Mouse (Mus musculus) adrenal gland, adult 8-10 months (tissue): ENCODE measurements around the gene Tmem200b. TPM values are rescaled to one million over a fixed set of nuclear protein-coding genes. Genes with fewer than 3 reads are reported as not detected.

Experiments
- DNase-seq: peaks from one replicate; pipeline ENCODE4 v3.0.0; 2022
- total RNA-seq, 4 experiments: library from RNA; stranded (reverse); gene quantifications; 2 replicates each; pipeline ENCODE4 v1.2.4; 2022

Tmem200b gene
- total RNA-seq: 10 to 100 TPM in 3 of 4 experiments, 1 to 10 TPM in 1; 9.0 to 11.7 (median 10.9) TPM

DNA sequence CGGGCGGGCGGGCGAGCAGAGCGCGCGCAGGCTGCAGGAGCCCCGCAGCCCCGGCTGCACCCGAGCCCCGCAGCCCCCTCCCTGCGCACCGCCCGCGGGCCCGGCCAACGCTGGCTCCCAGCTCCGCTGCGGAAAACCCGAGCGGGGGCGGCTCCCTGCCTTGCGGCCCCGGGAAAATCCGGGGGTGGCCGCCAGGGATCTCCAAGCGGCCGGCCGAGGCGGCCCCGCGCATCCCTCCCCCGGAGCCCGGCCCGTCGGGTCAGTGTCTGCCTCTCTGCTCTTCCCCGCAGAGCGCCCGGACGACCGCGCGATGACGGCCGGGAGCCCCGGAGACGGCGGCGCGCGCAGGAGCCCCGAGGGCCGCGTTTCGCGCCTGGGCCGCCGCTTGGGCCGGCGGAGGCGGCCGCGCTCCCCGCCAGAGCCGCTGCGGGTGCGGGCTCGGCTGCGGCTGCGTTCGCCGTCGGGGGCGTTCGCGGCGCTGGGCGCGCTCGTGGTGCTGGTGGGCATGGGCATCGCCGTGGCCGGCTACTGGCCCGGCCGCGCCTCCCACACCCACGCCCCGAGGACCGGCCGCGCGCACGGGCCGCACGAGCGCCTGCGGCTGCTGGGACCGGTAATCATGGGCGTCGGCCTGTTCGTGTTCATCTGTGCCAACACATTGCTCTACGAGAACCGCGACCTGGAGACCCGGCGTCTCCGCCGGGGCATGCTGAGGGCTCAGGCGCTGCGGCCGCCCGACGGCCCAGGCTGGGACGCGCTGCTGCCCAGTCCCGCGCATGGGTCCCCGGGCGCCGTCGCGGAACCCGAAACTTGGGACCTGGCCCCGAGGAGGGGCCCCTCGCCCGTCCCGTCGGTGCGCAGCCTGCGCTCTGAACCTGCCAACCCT is at the start of gene Tmem200b:
Tmem200b (plus strand) TSS at position 311 of the 886 bp plus-strand sequence.
- DNase-seq: no peak

- DNase-seq: no peak
Measured at GRCm38 (mm10) chr4:131872672-131873292, 48.8 kb upstream of the Tmem200b start.

- peak; percentile 90 for DNase-seq
Measured at GRCm38 (mm10) chr4:131873293-131874168, 48.0 kb upstream of the Tmem200b start, which contains the start of gene Srsf4. Srsf4 (plus strand) TSS chr4:131873617.

DNA sequence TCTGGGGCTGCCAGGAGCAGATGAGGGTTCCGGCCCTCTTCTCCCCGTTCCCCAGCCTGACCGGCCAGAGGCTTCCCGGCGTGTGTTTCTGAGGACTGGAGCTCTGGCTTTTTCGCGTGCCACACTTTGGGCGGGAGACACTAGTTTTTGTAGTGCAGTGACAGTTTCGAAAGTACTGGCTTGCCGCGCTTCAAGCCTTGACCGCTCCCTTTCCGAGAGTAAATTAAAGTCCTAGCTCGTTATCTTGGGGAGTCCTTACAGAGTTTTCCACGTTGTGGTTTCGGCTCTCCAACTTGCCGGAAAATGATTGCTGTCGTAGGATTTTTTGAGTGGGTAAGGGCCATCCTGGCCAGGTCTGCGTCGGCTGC is 47.4 kb upstream of the Tmem200b start:
- no peak for DNase-seq

DNA sequence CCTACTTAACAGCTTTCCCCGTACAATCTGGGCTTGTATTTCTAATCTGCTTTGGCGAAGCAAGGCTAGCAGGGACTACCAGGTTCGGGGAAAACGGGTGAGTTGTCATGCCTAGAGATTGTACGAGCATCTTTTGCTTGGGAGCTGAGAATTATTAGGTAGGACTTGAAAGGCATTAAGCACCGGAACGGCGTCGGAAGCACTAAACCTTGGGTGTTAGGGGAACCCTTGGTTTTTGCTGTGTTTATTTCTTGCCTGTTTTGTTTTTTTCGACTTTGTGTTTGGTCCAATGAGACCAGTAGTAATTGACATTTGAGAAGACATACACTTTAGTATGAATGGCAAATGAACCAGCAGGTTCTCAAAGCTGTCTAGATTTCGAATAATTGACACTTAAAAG is 47.0 kb upstream of the Tmem200b start:
- DNase-seq: no peak

DNA sequence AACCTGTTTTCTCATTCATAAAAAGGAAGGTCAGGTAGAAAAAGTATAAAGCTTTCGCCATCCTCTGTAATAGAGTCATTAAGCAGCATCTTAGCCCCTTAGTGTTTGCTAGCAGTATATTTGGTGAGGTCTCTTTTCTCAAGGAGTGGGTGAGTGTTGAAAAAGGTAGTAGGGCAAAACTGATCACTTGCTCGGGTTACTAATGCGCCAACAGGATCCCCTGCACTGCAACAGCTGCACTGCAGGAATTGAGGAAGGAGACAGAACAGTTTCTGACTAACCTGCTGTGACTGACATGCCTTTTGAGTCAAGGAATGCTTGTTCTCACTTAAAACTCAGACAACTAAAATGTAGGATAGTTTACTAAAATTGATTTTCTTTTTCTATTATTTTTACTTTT is 46.3 kb upstream of the Tmem200b start:
- no peak for DNase-seq

DNA sequence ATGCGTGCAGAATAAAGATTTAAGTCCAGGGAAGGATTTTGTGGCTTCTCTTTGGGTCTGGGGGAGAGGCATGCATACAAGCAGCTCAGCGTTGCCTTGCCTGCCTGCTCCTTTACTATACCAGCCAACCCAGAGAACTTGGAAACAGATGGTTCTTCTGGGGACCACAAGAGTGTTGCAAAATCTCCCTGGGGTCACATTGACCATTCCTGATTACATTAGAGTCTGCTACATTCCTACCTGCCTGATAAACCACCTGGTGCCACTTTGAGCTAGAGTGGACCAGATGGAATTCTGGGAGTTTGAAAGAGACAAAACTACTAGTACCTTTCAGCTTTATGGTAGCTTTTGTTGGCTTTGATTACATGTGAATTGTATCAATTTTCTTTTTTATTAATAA is 44.7 kb upstream of the Tmem200b start:
- DNase-seq: no peak

- DNase-seq: no peak
Measured at GRCm38 (mm10) chr4:131879692-131880091, 41.9 kb upstream of the Tmem200b start.

DNA sequence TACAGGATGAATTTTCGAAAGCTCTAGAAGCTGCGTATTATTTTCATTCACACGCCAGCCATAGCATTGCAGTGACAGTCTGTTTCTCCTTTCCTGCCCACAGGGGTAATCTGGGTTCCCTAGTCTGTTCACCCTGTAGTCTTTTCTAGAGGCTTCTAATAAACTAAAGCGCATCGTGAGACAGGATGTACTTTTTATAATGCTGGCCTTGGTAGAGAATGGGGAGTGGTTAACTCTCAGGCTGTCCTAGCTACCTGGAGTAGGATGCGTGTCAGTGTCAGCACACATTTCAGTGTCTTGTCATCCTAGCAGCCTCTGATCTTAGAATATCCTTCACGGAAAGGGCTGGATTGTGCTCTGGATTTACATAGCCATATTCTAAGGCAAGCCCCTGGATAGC is 40.3 kb upstream of the Tmem200b start:
- DNase-seq: no peak

GRCm38 (mm10) chr4:131883571-131883970 is 38.0 kb upstream of the Tmem200b start:
- DNase-seq: no peak

DNA sequence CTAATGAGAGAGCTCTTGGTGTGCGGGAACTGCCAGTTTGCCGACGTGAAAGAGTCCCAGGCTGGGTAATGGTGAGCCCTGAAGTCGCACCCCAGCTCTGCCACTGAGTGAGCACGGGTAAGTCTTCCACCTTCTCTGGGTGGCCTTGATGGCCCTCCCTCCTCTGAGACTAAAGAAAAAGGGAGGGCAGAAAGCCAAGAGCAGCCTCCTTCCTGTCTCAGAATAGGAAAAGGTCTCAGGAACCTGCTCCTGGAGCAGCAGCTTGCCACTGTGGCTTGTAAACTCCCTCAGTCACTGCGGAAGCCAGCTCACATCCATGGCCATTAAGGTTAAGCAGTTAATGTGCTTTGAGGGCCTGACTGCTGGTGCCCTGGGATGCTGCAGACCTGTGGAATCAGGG is 36.2 kb upstream of the Tmem200b start:
- peak; percentile 21 for DNase-seq

GRCm38 (mm10) chr4:131888564-131888963 is 33.0 kb upstream of the Tmem200b start:
- DNase-seq: no peak

DNA sequence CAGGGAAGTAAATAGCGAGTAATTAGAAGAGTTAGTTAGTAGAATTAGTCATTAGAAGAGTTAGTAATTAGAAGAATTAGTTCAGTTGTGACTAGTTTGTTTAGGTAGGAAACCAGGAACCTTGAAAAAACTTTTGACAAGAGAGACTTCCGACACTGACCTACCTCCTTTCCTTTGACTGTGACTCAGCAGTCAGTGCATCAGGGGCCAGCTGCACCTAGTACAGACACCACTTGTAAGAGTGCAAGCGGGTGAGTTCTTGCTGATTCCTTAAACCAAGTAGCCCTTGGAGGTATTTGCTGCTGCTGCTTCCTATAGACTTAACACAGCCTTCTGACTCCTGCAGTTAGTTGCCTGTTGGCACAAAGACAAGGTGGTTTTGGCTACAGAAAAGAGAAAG is 30.9 kb upstream of the Tmem200b start:
- DNase-seq: no peak

DNA sequence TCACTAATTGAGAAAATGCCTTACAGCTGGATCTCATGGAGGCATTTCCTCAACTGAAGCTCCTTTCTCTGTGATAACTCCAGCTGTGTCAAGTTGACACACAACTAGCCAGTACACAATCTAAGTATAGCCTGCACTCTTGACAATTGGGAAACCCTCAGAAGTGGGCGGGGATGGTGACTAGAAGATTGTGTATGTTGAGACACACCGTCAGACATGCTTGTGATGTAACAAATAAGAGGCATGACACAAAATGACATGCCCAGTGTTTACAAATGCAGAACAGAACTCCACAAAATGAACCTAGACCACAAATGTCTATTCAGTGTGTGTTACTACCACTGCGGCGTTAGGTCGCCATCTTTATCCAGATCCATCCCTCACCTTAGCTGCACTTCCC is 24.5 kb upstream of the Tmem200b start:
- no peak for DNase-seq

GRCm38 (mm10) chr4:131897787-131898186 is 23.8 kb upstream of the Tmem200b start:
- DNase-seq: no peak

- DNase-seq: no peak
Measured at GRCm38 (mm10) chr4:131898503-131899179, 22.9 kb upstream of the Tmem200b start.

- DNase-seq: no peak
Measured at GRCm38 (mm10) chr4:131899180-131899554, 22.4 kb upstream of the Tmem200b start.

- no peak for DNase-seq
Measured at GRCm38 (mm10) chr4:131901090-131901489, 20.5 kb upstream of the Tmem200b start.

GRCm38 (mm10) chr4:131904478-131904877 is 17.1 kb upstream of the Tmem200b start:
- no peak for DNase-seq

DNA sequence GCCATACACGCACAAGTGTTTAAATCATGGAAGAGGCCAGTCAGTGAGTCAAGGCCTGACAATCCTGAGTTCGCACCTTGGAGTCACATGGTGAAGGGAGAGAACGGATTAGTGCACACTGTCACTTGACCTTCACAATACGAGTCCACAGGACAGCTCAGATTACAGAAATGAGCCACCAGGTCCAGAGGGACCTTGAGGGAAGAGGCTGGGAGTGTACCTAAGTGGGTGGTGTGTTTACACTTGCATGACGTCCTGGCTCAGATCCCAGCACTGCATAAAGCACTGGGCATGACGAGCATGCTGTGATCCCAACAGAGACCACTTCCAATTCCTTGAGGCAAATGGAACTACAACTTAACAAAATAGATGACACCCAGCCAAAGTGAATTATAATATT is 15.1 kb upstream of the Tmem200b start:
- DNase-seq: no peak

DNA sequence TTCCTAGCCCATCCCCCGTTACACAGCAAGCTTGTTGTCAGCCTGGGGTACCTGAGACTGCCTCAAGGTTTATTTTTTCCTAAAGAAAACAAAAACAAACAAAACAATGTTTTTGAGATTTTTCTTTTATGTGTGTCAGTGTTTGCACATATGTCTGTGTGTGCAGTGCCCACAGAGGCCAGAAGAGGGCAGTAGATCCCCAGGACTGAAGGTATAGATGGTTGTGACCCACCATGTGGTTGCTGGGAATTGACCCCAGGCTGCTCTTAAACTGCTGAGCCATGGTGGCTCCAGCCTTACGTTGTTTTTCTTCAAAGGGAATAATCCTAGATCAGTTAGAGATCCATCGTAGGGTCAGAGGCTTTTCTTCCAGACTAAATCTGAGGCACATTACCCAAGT is 13.7 kb upstream of the Tmem200b start:
- no peak for DNase-seq

DNA sequence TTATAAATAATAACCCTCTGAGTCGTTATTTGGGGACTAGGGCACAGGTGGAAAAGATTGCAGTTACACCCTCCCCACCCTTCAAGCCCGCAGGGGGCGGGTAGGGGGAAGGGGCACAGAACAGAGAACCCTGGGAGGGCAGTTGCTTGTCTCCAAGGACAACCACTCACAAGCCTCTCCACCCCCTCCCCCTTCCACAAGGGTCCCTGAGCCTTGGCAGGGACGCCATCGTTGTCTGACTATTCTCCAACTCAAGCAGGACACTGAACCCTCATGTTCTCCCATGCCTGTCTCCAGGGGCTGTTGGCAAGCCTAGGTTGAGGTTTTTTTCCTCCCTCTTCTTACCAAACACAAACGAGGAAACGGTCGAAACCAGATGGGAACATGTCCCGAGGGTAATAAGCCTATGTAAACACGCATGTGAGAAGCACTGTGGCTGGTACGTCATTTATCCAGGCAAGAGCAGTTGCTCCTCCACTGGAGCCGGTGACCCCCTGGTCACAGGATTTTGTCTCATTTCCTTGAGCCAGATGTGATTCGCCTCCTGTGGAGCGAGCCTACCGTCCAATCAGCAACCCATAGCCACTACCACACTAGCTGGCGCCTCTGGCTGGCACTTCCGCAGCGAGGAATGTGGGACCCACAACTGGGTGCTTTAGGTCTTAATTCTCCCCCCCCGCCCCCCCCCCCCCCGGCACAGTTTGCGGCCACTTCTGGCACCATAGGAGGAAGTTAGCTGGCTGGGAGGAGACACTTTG is 11.2 kb upstream of the Tmem200b start:
- DNase-seq: no peak
